Mouse (Mus musculus) spleen, adult 2 months (tissue): Measurements from ENCODE around the gene Gm16181. TPM values are rescaled to one million over a fixed set of nuclear protein-coding genes. Genes with fewer than 3 reads are reported as not detected.

Experiments used
- DNase-seq, 2 experiments: peaks; one replicate each; pipeline versions ENCODE4 v3.0.0 to v3.0.0-alpha.2; 2012 to 2021; ENCODE audit warnings: low spot score in 2 of 2, low read depth in 1 of 2
- H3K27ac ChIP-seq: fragments of 200-500 bp; 2 replicates; pipeline ENCODE4 v1.5.1; 2012; ENCODE audit warnings: low read length, inconsistent platforms; ENCODE audit not compliant: insufficient read depth
- H3K27me3 ChIP-seq: fragments of 200-500 bp; 2 replicates; pipeline ENCODE4 v1.6.1; 2012; ENCODE audit warnings: mild to moderate bottlenecking, moderate library complexity, low read length, inconsistent platforms; ENCODE audit not compliant: control insufficient read depth, insufficient read depth
- H3K36me3 ChIP-seq: fragments of 200-500 bp; 2 replicates; pipeline ENCODE4 v1.6.1; 2012; ENCODE audit warnings: mild to moderate bottlenecking, low read length, inconsistent platforms; ENCODE audit not compliant: control insufficient read depth, insufficient read depth
- H3K4me1 ChIP-seq: fragments of 200-500 bp; 2 replicates; pipeline ENCODE4 v1.6.1; 2011; ENCODE audit warnings: inconsistent platforms; ENCODE audit not compliant: control insufficient read depth, insufficient read depth, insufficient read length
- H3K4me3 ChIP-seq: fragments of 200-500 bp; 2 replicates; pipeline ENCODE4 v1.5.1; 2011; ENCODE audit warnings: mild to moderate bottlenecking, inconsistent platforms; ENCODE audit not compliant: insufficient read depth, insufficient read length; ENCODE audit errors: extremely low read depth
- CTCF ChIP-seq: fragments of 200-500 bp; IDR thresholded peaks from 2 replicates; pipeline ENCODE4 v1.5.1; 2011; ENCODE audit warnings: mild to moderate bottlenecking, inconsistent platforms; ENCODE audit not compliant: insufficient read depth, insufficient read length, insufficient replicate concordance; ENCODE audit errors: extremely low read depth
- POLR2A ChIP-seq: fragments of 200-500 bp; IDR thresholded peaks from 2 replicates; pipeline ENCODE4 v1.6.1; 2011; ENCODE audit warnings: low read depth, low read length, inconsistent platforms
- WGBS: fragments of 180-500 bp; shearing (Covaris S2); methylation state at CpG from one replicate; pipeline ENCODE4 v1.1.7; 2018; 5-methylcytosine and 5-hydroxymethylcytosine counted together
- polyA plus RNA-seq: library from polyadenylated mRNA; depleted of rRNA; stranded (reverse); fragments of >200 nt; gene quantifications from 2 replicates; pipeline ENCODE4 v1.2.3, GENCODE M21; 2012

The Gm16181 gene
- polyA plus RNA-seq, 1 experiment: 0.34 TPM

DNA sequence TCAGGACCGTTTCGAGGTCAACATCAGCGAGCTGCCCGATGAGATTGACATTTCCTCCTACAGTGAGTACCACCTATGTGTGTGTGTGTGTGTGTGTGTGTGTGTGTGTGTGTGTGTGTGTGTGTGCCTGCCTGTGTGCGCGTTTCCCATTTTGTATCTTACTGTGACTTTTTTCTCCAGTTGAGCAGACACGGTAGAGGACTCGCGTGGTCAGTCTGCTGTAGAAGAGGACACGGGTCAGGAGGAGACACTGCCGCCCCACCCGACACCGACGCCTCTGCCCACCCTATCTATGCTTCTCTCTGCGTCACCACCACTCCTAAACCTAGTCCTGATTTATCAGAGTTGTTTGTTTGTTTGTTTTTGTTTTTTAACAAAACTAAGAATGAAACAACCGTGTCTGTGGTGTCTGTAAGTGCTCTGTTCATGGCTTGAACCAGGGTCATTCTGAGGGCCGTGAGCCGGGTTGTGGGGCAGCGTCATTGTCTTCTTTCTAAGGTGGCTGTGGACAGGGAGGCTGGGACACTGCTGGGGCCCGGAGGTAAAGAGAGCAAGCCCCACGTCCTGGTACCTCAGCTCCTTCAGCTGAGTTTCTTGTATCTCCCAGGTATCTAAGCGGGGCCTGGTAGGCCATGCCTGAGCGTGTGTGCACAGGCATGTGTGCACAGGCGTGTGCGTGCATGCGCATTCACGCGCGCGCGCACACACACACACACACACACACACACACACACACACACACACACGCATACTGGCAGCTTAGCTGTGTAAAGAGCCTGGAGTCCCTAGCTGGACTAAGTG is 32.9 kb downstream of the Gm16181 start:
- WGBS: 90% methylated on average over 32 of the region's 32 CpGs
- H3K4me3 ChIP-seq: no peak overlapping the region
- peaks cover 45% of the 10 kb centered on the region for H3K36me3 ChIP-seq
- DNase-seq: no peak
- no peak for TF ChIP-seq POLR2A
- no peak for TF ChIP-seq CTCF
- no peak overlapping the region for H3K27ac ChIP-seq
- no peaks in the 10 kb centered on the region for H3K27me3 ChIP-seq
- H3K4me1 ChIP-seq: no peaks in the 10 kb centered on the region; the same call in 1 of the 2 replicates

DNA sequence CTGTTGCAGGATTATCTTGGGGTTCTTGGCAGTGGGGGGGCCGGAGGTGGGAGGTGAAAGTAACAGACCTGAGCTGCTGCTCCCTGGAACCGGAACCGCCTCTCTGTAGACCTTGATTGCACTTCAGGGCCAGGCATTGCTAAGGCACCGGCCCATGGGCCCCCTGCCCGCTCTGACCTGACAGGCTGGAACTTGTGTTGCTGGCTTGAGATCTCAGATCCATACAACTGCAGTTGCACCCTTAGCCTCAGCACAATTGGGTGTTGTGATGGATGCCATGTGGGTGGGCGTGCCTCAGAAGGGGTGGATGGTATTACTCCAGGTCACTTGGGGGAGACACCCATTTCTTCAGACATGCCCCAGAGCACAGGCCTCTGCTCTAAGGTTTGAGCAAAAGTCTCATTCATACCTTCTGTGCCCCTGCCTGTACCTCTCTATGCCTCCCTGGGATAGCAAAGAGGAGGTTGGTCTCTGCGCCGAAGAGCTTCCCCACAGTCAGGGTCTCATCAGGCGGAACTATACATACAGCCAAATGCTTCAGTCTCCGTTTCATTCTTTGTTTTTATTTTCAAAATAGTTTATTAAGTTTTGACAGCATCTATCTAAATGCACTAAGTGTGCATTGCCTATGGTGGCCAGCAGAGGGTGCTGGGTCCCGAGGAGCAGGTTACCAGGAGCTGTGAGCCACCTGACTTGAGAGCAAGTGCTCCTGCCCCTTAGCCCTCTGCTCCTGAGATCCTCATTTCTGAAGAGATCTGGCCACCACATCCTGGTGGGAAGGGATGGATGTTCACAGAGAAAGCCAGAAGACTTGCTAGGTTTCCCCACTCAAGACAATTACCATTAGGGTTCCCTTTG is 33.8 kb downstream of the Gm16181 start:
- TF ChIP-seq CTCF (peak; percentile 83), POLR2A (no peak)
- DNase-seq: peak in 1 of 2 experiments; percentile 77
- WGBS: 70% methylated on average over 11 of the region's 11 CpGs
- H3K4me3 ChIP-seq: no peak overlapping the region
- H3K36me3 ChIP-seq: peaks cover 35% of the 10 kb centered on the region
- no peaks in the 10 kb centered on the region for H3K27me3 ChIP-seq
- H3K4me1 ChIP-seq: peaks cover 3% of the 10 kb centered on the region; the same call in 1 of the 2 replicates
- H3K27ac ChIP-seq: no peak overlapping the region

DNA sequence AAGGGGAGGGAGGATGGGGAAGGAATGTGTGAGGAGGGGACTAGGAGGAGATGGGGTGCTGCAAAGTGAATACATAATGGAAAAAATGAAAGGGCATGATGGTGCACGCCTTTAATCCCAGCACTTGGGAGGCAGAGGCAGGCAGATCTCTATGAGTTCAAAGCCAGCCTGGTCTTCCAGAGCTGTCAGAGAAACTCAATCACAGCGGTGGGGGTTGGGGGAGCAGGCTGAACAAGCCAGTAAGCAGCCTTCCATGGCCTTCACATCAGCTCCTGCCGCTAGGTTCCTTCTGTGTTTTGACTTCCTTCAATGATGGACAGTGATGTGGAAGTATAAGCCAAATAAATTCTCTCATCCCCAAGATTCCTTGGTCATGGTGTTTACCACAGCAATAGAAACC is 34.7 kb downstream of the Gm16181 start:
- no peak for DNase-seq
- WGBS: 68% methylated on average over 3 of the region's 3 CpGs

DNA sequence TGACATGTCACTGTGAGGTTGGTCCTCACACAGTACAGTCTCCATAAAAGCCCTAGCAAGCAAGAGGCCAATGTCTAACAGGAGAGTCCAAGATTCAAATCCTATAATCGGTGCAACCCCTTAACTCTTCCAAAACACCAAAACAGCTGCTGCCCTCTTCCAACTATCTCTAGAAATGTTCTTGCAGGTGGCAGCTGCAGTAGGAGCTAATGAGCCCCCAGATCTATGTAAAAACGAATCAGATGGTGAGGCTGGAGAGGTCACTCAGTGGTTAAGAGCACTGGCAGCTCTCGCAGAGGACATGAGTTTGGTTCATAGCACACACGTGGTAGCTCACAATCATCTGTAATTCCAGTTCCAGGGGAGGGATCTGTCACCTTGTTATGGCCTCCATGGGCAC is 35.1 kb downstream of the Gm16181 start:
- Histone ChIP-seq H3K27me3 (no peaks in the 10 kb centered on the region), H3K4me3 (no peak overlapping the region), H3K27ac (no peak overlapping the region), H3K36me3 (peaks cover 29% of the 10 kb centered on the region), H3K4me1 (peaks cover 12% of the 10 kb centered on the region; the same call in 1 of the 2 replicates)
- DNase-seq: no peak
- WGBS: 83% methylated on average over 4 of the region's 4 CpGs
- TF ChIP-seq CTCF (no peak), POLR2A (no peak)

More for the DNA sequence above, 34.7 kb downstream of the Gm16181 start:
- TF ChIP-seq POLR2A (no peak), CTCF (no peak)
- H3K4me3 ChIP-seq: no peak overlapping the region
- H3K27ac ChIP-seq: no peak overlapping the region
- H3K27me3 ChIP-seq: no peaks in the 10 kb centered on the region
- H3K36me3 ChIP-seq: peaks cover 32% of the 10 kb centered on the region
- peaks cover 10% of the 10 kb centered on the region; the same call in 1 of the 2 replicates for H3K4me1 ChIP-seq

DNA sequence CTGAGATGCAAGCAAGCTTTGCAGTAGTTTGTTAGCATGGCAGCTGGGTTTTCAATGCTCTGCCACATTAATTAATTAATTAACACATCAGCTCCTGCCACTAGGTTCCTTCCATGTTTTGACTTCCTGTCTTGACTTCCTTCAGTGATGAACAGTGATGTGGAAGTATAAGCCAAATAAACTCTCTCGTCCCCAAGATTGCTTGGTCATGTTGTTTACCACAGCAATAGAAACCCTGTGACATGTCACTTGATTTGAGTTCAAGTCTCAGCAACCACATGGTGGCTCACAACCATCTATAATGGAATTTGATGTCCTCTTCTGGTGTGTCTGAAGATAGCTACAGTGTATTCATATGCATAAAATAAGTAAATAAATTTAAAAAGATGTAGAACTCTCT is 36.7 kb downstream of the Gm16181 start:
- peak overlapping the region; percentile 97; the same call in 1 of the 2 replicates for H3K27ac ChIP-seq
- no peak for DNase-seq
- TF ChIP-seq CTCF: no peak
- TF ChIP-seq POLR2A: no peak

DNA sequence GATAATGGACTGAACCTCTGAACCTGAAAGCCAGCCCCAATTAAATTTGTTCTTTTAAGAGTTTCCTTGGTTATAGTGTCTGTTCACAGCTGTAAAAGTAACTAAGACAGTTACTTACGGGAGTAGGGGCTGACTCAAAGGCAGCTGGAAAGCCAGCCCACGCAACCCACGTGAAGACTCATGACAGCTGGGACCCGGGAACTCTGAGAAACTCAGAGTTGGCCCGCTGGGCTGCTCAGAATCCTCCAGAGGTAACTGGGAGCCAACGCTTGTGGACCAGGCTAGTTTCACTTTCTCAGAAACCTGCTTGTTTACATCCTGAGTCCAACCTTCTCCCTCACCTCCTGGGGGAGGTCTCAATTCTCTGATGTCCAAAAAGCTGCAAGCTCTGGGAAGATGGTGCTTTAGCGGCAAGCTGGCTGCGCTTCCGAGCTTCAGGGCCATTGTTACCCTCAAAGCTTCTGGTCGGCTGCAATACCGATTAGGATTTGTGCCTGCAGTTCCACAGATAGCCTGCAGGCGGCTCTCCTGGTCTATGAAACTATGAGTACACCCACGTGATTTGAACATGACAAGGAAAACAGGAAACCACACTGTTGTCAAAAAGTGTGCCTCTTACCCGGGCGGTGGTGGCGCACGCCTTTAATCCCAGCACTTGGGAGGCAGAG is 37.3 kb downstream of the Gm16181 start:
- peaks cover 16% of the 10 kb centered on the region; the same call in 1 of the 2 replicates for H3K4me1 ChIP-seq
- peaks cover 11% of the 10 kb centered on the region for H3K36me3 ChIP-seq
- peak overlapping the region; percentile 97 for H3K27ac ChIP-seq
- DNase-seq: peak; percentile 91 to 98
- peak overlapping the region; percentile 71 for H3K4me3 ChIP-seq
- H3K27me3 ChIP-seq: no peaks in the 10 kb centered on the region
- TF ChIP-seq POLR2A (no peak), CTCF (peak; percentile 77; the same call in 1 of the 2 replicates)
- WGBS: under 1% methylated on average over 17 of the region's 17 CpGs

More for the DNA sequence above, 36.7 kb downstream of the Gm16181 start:
- 9% methylated on average over 1 of the region's 1 CpGs for WGBS
- Histone ChIP-seq H3K4me3 (no peak overlapping the region), H3K4me1 (peaks cover 16% of the 10 kb centered on the region; the same call in 1 of the 2 replicates), H3K27me3 (no peaks in the 10 kb centered on the region), H3K36me3 (peaks cover 17% of the 10 kb centered on the region)
